In genomic region chr11:89856184-89856769, GRCm38 (mm10) we compare ENCODE assay signal across 24 mouse cellular contexts.
DNase-seq lines count a peak whose midpoint lies in the region; TF ChIP-seq lines count a peak whose summit lies in the region.
"Had no signal": no experiment of that assay in that cellular context is flagged by ENCODE, and none has a peak within 500 bp of the region (broad histone marks: within the 10 kb centered on the region; RNA-seq: fewer than 3 reads in every experiment).

No protein-coding gene starts in this region.

- H3K9me3 ChIP-seq in limb, embryonic 10.5 days (replicated peaks): no peaks in the 10 kb centered on the region
- H3K9me3 ChIP-seq: G1E; heart, embryonic 15.5 days; kidney, embryonic 15.5 days; liver, embryonic 13.5 days; lung, embryonic 15.5 days; midbrain, embryonic 15.5 days had no signal

- TF ChIP-seq POLR2A in myocyte (IDR thresholded peaks at IDR 0.05; ENCODE audit: insufficient read length, low read depth): no peak

- no peak overlapping the region for H3K4me3 ChIP-seq in limb, embryonic 10.5 days
- no peak overlapping the region for H3K4me3 ChIP-seq in myocyte
- H3K4me3 ChIP-seq: heart, embryonic 15.5 days; kidney, embryonic 15.5 days; liver, embryonic 13.5 days; lung, embryonic 15.5 days; midbrain, embryonic 15.5 days had no signal

- no peaks in the 10 kb centered on the region for H3K79me2 ChIP-seq in myocyte (ENCODE audit: control insufficient read depth, insufficient read depth)

- H3K4me1 ChIP-seq in limb, embryonic 10.5 days: peaks cover 11% of the 10 kb centered on the region
- H3K4me1 ChIP-seq: heart, embryonic 15.5 days; kidney, embryonic 15.5 days; liver, embryonic 13.5 days; lung, embryonic 15.5 days; midbrain, embryonic 15.5 days had no signal

- no peaks in the 10 kb centered on the region for H3K27me3 ChIP-seq in limb, embryonic 10.5 days (ENCODE audit: low read depth, poor library complexity, severe bottlenecking)
- H3K27me3 ChIP-seq in myocyte (ENCODE audit: control insufficient read depth, insufficient read depth, insufficient read length): no peaks in the 10 kb centered on the region
- H3K27me3 ChIP-seq: heart, embryonic 15.5 days; kidney, embryonic 15.5 days; liver, embryonic 13.5 days; lung, embryonic 15.5 days; midbrain, embryonic 15.5 days had no signal

- peak overlapping the region; percentile 16 for H3K4me2 ChIP-seq in myocyte (ENCODE audit: low read depth)
- H3K4me2 ChIP-seq: heart, embryonic 15.5 days; kidney, embryonic 15.5 days; liver, embryonic 13.5 days; lung, embryonic 15.5 days; midbrain, embryonic 15.5 days had no signal

- no peak overlapping the region for H3K27ac ChIP-seq in limb, embryonic 10.5 days
- H3K27ac ChIP-seq: heart, embryonic 15.5 days; kidney, embryonic 15.5 days; liver, embryonic 13.5 days; lung, embryonic 15.5 days; midbrain, embryonic 15.5 days had no signal

- no peaks in the 10 kb centered on the region for H3K36me3 ChIP-seq in limb, embryonic 10.5 days
- H3K36me3 ChIP-seq in myocyte (ENCODE audit: control insufficient read depth, insufficient read depth): no peaks in the 10 kb centered on the region
- H3K36me3 ChIP-seq: G1E; heart, embryonic 15.5 days; kidney, embryonic 15.5 days; liver, embryonic 13.5 days; lung, embryonic 15.5 days; midbrain, embryonic 15.5 days had no signal

- DNase-seq in embryo, embryonic 10.5 days (ENCODE audit: low spot score): peak; percentile 43
- peak; percentile 11 for DNase-seq in embryo, embryonic 9.5 days (ENCODE audit: extremely low spot score)
- DNase-seq in limb, embryonic 10.5 days (ENCODE audit: low spot score): peak; percentile 48
- DNase-seq in layer of hippocampus, adult 9-11 months: no peak
- no peak for DNase-seq in cerebellum, adult 11 months
- DNase-seq in left cerebral cortex, adult 9 months (ENCODE audit: low spot score in 2 of 2): no peak
- DNase-seq: adrenal gland, postnatal 36 days; B cell, adult 2 months; cerebellum, adult 11-12 months; cerebellum, postnatal 10 days; forebrain, postnatal 0 days; gastrocnemius, postnatal 36 days; heart, postnatal 36 days; kidney, postnatal 36 days; left cerebral cortex, postnatal 4 days; liver, embryonic 13.5 days; lung, postnatal 36 days; thymus, postnatal 36 days had no signal

- WGBS in limb, embryonic 10.5 days: 49% methylated on average over 9 of the region's 9 CpGs

- H3ac ChIP-seq in myocyte (ENCODE audit: control insufficient read depth, insufficient read length): no peak overlapping the region

TF ChIP-seq in myocyte, 11 proteins besides CTCF, POLR2A, EP300 and RAD21:
- no peak for TF ChIP-seq REST (IDR thresholded peaks at IDR 0.05; ENCODE audit: insufficient read depth, insufficient read length)
- TF ChIP-seq TCF12 (IDR thresholded peaks at IDR 0.05; ENCODE audit: insufficient read depth, poor library complexity, severe bottlenecking): peak; percentile 78
- TF ChIP-seq MYOD1 (IDR thresholded peaks at IDR 0.05; ENCODE audit: control insufficient read depth in 1 of 3, insufficient read length in 2 of 3, low read depth in 2 of 3): peak in 2 of 3 experiments; percentile 55 to 67
- TF ChIP-seq MYOG (IDR thresholded peaks at IDR 0.05; ENCODE audit: control insufficient read depth in 1 of 3, insufficient read depth in 1 of 3, insufficient read length in 2 of 3, low read depth in 2 of 3): peak in 2 of 3 experiments; percentile 36 to 71
- TF ChIP-seq POLR2AphosphoS2 (IDR thresholded peaks at IDR 0.05; ENCODE audit: insufficient read length, low read depth): no peak
- TF ChIP-seq USF1 (IDR thresholded peaks at IDR 0.05; ENCODE audit: low read depth): no peak
- TF ChIP-seq SRF (IDR thresholded peaks at IDR 0.05; ENCODE audit: control insufficient read depth, insufficient read length, low read depth): no peak
- TF ChIP-seq TCF3 (IDR thresholded peaks at IDR 0.05; ENCODE audit: insufficient read length, low read depth): no peak
- no peak for TF ChIP-seq MAX (IDR thresholded peaks at IDR 0.05; ENCODE audit: low read depth)
- TF ChIP-seq CEBPB (IDR thresholded peaks at IDR 0.05; ENCODE audit: insufficient read depth, poor library complexity, severe bottlenecking): no peak
- TF ChIP-seq E2F4 (IDR thresholded peaks at IDR 0.05; ENCODE audit: insufficient read depth): no peak
TF ChIP-seq in myocyte: peak in this region for 3.

Comparison
In these comparisons a context has a peak if more than half of its experiments do, and no peak if none do; other contexts are left out.
1. DNase-seq: peak in embryo, embryonic 10.5 days (single experiment), embryo, embryonic 9.5 days (single experiment) and limb, embryonic 10.5 days (single experiment); none in layer of hippocampus, adult 9-11 months (single experiment), cerebellum, adult 11 months (single experiment) and left cerebral cortex, adult 9 months (0 of 2).